Mouse (Mus musculus) embryonic facial prominence, embryonic 14.5 days (tissue): ENCODE results near the gene Maml3. TPM values are rescaled to one million over a fixed set of nuclear protein-coding genes. Genes with fewer than 3 reads are reported as not detected.

ENCODE experiments used
- ATAC-seq: fragments of 200-750 bp; cut with Nextera tagmentation; 2 replicates; pipeline ENCODE4 v1.8.0; 2017; ENCODE audit warnings: low read depth, moderate number of reproducible peaks, moderate TSS enrichment
- DNase-seq: peaks from one replicate; pipeline ENCODE4 v3.0.0-alpha.2; 2015; ENCODE audit warnings: low spot score
- H3K27ac ChIP-seq: fragments of 300-500 bp; sonication (generic); replicated peaks from 2 replicates; pipeline ENCODE4 v1.5.1; 2014; ENCODE audit warnings: low read depth, mild to moderate bottlenecking, low read length, moderate library complexity
- H3K27me3 ChIP-seq: fragments of 300-500 bp; sonication (generic); replicated peaks from 2 replicates; pipeline ENCODE4 v1.6.1; 2014; ENCODE audit warnings: low read length; ENCODE audit not compliant: control insufficient read depth, insufficient read depth
- H3K36me3 ChIP-seq: fragments of 300-500 bp; sonication (generic); 2 replicates; pipeline ENCODE4 v1.6.1; 2014; ENCODE audit warnings: low read length, mixed read lengths; ENCODE audit not compliant: control insufficient read depth, insufficient read depth
- H3K4me1 ChIP-seq: fragments of 300-500 bp; sonication (generic); 2 replicates; pipeline ENCODE4 v1.6.1; 2014; ENCODE audit warnings: antibody characterized with exemption, low read length; ENCODE audit not compliant: control insufficient read depth, insufficient read depth
- H3K4me2 ChIP-seq: fragments of 300-500 bp; sonication (generic); 2 replicates; pipeline ENCODE4 v1.6.1; 2014; ENCODE audit warnings: low read depth, mild to moderate bottlenecking, low read length, moderate library complexity, mixed read lengths
- H3K4me3 ChIP-seq: fragments of 300-500 bp; sonication (generic); 2 replicates; pipeline ENCODE4 v1.5.1; 2014; ENCODE audit warnings: low read depth, mild to moderate bottlenecking, low read length
- H3K9ac ChIP-seq: fragments of 300-500 bp; sonication (generic); 2 replicates; pipeline ENCODE4 v1.6.1; 2014; ENCODE audit warnings: low read depth, mild to moderate bottlenecking, low read length, moderate library complexity, mixed read lengths
- H3K9me3 ChIP-seq: fragments of 300-500 bp; sonication (generic); 2 replicates; pipeline ENCODE4 v1.6.1; 2016; ENCODE audit warnings: low read length; ENCODE audit not compliant: control insufficient read depth
- WGBS: fragments of 180-500 bp; shearing (Covaris S2); extraction: QIAGEN DNeasy Blood & Tissue Kit; methylation state at CpG from one replicate; pipeline ENCODE4 v1.1.7; 2014; 5-methylcytosine and 5-hydroxymethylcytosine counted together
- polyA plus RNA-seq: library from polyadenylated mRNA; unstranded; fragments of >200 nt; fragmentation: Nextera tagmentation; extraction: Ambion mirVana; gene quantifications from 2 replicates; pipeline ENCODE4 v1.2.1, GENCODE M21; 2014

Maml3 gene
- polyA plus RNA-seq, 1 experiment from 2014 or later, result 4.8 TPM

GRCm38 (mm10) chr3:51810731-51811130, 294.1 kb downstream of the Maml3 start:
- no peaks in the 10 kb centered on the region for H3K9me3 ChIP-seq
- no peak overlapping the region for H3K9ac ChIP-seq
- H3K4me3 ChIP-seq, result no peak overlapping the region
- H3K27ac ChIP-seq, result no peak overlapping the region
- H3K27me3 ChIP-seq, result no peaks in the 10 kb centered on the region
- WGBS, result 75% methylated on average over 7 of the region's 7 CpGs
- DNase-seq, result no peak
- no peak for ATAC-seq
- H3K4me2 ChIP-seq, result no peak overlapping the region
- no peaks in the 10 kb centered on the region for H3K36me3 ChIP-seq
- H3K4me1 ChIP-seq, result peaks cover 3% of the 10 kb centered on the region; the same call in 1 of the 2 replicates

GRCm38 (mm10) chr3:51809822-51810221, 295.1 kb downstream of the Maml3 start:
- WGBS, result 48% methylated on average over 7 of the region's 7 CpGs
- Histone ChIP-seq H3K4me1 (peaks cover 9% of the 10 kb centered on the region; the same call in 1 of the 2 replicates), H3K36me3 (no peaks in the 10 kb centered on the region), H3K27ac (no peak overlapping the region), H3K27me3 (no peaks in the 10 kb centered on the region), H3K4me3 (no peak overlapping the region), H3K9me3 (no peaks in the 10 kb centered on the region), H3K4me2 (no peak overlapping the region), H3K9ac (no peak overlapping the region)
- ATAC-seq, result no peak
- no peak for DNase-seq

- Histone ChIP-seq H3K4me1 (peaks cover 18% of the 10 kb centered on the region), H3K27ac (no peak overlapping the region), H3K36me3 (no peaks in the 10 kb centered on the region), H3K9ac (no peak overlapping the region), H3K4me3 (no peak overlapping the region), H3K9me3 (no peaks in the 10 kb centered on the region), H3K4me2 (no peak overlapping the region), H3K27me3 (no peaks in the 10 kb centered on the region)
- 84% methylated on average over 16 of the region's 16 CpGs for WGBS
- DNase-seq (peak; percentile 62), ATAC-seq (no peak)
These were observed 296.6 kb downstream of the Maml3 start for GRCm38 (mm10) chr3:51807981-51808870.

GRCm38 (mm10) chr3:51805488-51806318, 299.2 kb downstream of the Maml3 start:
- Histone ChIP-seq H3K27me3 (no peaks in the 10 kb centered on the region), H3K9me3 (no peaks in the 10 kb centered on the region), H3K9ac (no peak overlapping the region), H3K4me3 (no peak overlapping the region), H3K27ac (no peak overlapping the region), H3K4me2 (no peak overlapping the region), H3K4me1 (peaks cover 25% of the 10 kb centered on the region), H3K36me3 (no peaks in the 10 kb centered on the region)
- WGBS, result 18% methylated on average over 13 of the region's 13 CpGs
- DNase-seq, result peak; percentile 72
- peak; percentile 45; the same call in 1 of the 2 replicates for ATAC-seq

GRCm38 (mm10) chr3:51803903-51804302, 301.0 kb downstream of the Maml3 start:
- H3K9ac ChIP-seq, result no peak overlapping the region
- no peak overlapping the region for H3K4me2 ChIP-seq
- H3K4me3 ChIP-seq, result no peak overlapping the region
- peak; percentile 31; the same call in 1 of the 2 replicates for ATAC-seq
- no peaks in the 10 kb centered on the region for H3K9me3 ChIP-seq
- WGBS, result 25% methylated on average over 6 of the region's 6 CpGs
- peak; percentile 56 for DNase-seq
- no peaks in the 10 kb centered on the region for H3K36me3 ChIP-seq
- no peaks in the 10 kb centered on the region for H3K27me3 ChIP-seq
- H3K27ac ChIP-seq, result no peak overlapping the region
- H3K4me1 ChIP-seq, result peaks cover 25% of the 10 kb centered on the region

- 80% methylated on average over 9 of the region's 9 CpGs for WGBS
- Histone ChIP-seq H3K27me3 (no peaks in the 10 kb centered on the region), H3K4me2 (no peak overlapping the region), H3K4me3 (no peak overlapping the region), H3K36me3 (no peaks in the 10 kb centered on the region), H3K9ac (no peak overlapping the region), H3K27ac (no peak overlapping the region), H3K4me1 (peaks cover 24% of the 10 kb centered on the region), H3K9me3 (no peaks in the 10 kb centered on the region)
- DNase-seq (no peak), ATAC-seq (no peak)
These were observed 305.2 kb downstream of the Maml3 start for GRCm38 (mm10) chr3:51799650-51800049.

- no peak overlapping the region for H3K4me3 ChIP-seq
- H3K27me3 ChIP-seq, result no peaks in the 10 kb centered on the region
- H3K27ac ChIP-seq, result no peak overlapping the region
- ATAC-seq (no peak), DNase-seq (no peak)
- no peaks in the 10 kb centered on the region for H3K9me3 ChIP-seq
- 43% methylated on average over 6 of the region's 6 CpGs for WGBS
- peaks cover 8% of the 10 kb centered on the region for H3K4me1 ChIP-seq
- peak overlapping the region; percentile 35 for H3K4me2 ChIP-seq
- H3K9ac ChIP-seq, result no peak overlapping the region
- H3K36me3 ChIP-seq, result no peaks in the 10 kb centered on the region
These were observed 308.0 kb downstream of the Maml3 start for GRCm38 (mm10) chr3:51796838-51797237.

- Histone ChIP-seq H3K9me3 (no peaks in the 10 kb centered on the region), H3K4me2 (peak overlapping the region; percentile 35), H3K27ac (no peak overlapping the region), H3K4me3 (peak overlapping the region; percentile 10; the same call in 1 of the 2 replicates), H3K4me1 (peaks cover 8% of the 10 kb centered on the region), H3K9ac (peak overlapping the region; percentile 37; the same call in 1 of the 2 replicates), H3K36me3 (no peaks in the 10 kb centered on the region), H3K27me3 (no peaks in the 10 kb centered on the region)
- whole genome bisulfite sequencing, result 69% methylated on average over 12 of the region's 12 CpGs
- 0 out of 2 replicates have a peak, but pooled peaks have one; percentile 31 for ATAC-seq
- peak; percentile 54 for DNase-seq
These were observed 308.6 kb downstream of the Maml3 start for GRCm38 (mm10) chr3:51796219-51796828.
